Comparison of ENCODE assay signal across 8 mouse cellular contexts in the genomic region with DNA sequence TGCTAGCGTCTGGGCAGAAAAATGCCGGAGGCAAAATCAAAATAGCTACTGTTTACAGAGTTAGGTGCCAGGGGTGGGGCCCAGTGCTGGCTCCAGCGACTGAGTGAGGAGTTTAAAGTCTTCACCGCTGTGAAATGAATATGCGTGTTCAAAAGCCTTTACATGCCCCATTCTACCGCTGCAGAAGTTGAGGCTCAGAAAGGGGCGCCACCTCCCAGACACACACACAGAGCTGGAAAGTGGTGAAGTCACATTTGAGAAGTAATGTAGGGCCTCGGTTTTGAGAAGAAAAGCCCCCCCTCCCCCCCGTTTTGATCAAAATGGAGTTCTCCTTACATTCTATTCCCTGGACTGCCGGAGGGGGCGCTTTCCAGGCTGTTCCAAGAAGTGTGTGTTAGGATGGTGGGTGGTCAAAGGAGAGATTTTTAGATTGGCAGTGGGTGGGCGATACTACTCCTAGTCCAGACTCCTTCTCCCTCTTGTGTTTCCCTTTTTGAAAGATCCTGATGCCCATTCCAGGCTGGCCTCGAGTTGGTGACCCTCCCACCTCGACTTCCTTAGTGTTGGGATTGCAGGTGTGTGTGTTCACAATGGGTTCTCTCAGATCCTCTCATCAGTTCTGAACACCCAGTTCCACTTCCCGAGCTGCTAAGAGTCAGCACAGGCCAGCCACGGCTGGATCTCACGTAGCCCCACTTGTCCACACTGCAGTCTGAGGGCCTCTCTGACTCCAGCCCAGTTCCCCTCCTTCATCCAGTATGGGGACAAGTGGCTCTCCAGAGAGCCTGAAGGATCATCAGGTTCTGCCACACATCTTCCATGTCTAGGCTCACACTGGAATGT.
DNase-seq lines count a peak whose midpoint lies in the region; ATAC-seq lines count a peak whose summit lies in the region.

No protein-coding gene starts in this region.

- H3K4me3 ChIP-seq in intestine, embryonic 15.5 days (replicated peaks): no peak overlapping the region

- WGBS in intestine, embryonic 15.5 days: 27% methylated on average over 17 of the region's 17 CpGs

- H3K27ac ChIP-seq in intestine, embryonic 15.5 days: no peak overlapping the region

- peaks cover 51% of the 10 kb centered on the region for H3K27me3 ChIP-seq in intestine, embryonic 15.5 days (replicated peaks)

- no peaks in the 10 kb centered on the region for H3K9me3 ChIP-seq in intestine, embryonic 15.5 days

- H3K36me3 ChIP-seq in intestine, embryonic 15.5 days: no peaks in the 10 kb centered on the region

- DNase-seq in cerebellum, adult 9-10 months: peak; percentile 31
- no peak for DNase-seq in cerebellum, postnatal 25 days
- peak; percentile 30 for DNase-seq in R1 (ENCODE audit: low read depth, low spot score)
- peak; percentile 78 for DNase-seq in lung, postnatal 25 days (ENCODE audit: low spot score)
- DNase-seq in spleen, postnatal 10 days (ENCODE audit: low spot score in 2 of 2): no peak
- no peak for DNase-seq in layer of hippocampus, postnatal 36 days
- no peak for DNase-seq in gastrocnemius, adult 8-10 months (ENCODE audit: low spot score in 2 of 2)

- H3K4me1 ChIP-seq in intestine, embryonic 15.5 days (replicated peaks): peaks cover 23% of the 10 kb centered on the region

- no peak; the same call in 1 of the 2 replicates for ATAC-seq in intestine, embryonic 15.5 days

- peak overlapping the region; percentile 5 for H3K4me2 ChIP-seq in intestine, embryonic 15.5 days (replicated peaks)

- no peak overlapping the region for H3K9ac ChIP-seq in intestine, embryonic 15.5 days

Comparison
In these comparisons a context has a peak if more than half of its experiments do, and no peak if none do; other contexts are left out.
1. DNase-seq: peak in cerebellum, adult 9-10 months (single experiment), R1 (single experiment) and lung, postnatal 25 days (single experiment); none in cerebellum, postnatal 25 days (0 of 2), spleen, postnatal 10 days (0 of 2), layer of hippocampus, postnatal 36 days (0 of 2) and gastrocnemius, adult 8-10 months (0 of 2).